Mouse (Mus musculus) neural tube, embryonic 13.5 days (tissue): Measurements from ENCODE around the gene Srebf1. TPM values are rescaled to one million over a fixed set of nuclear protein-coding genes. Genes with fewer than 3 reads are reported as not detected.
A peak's percentile ranks its signal among the peaks of the same experiment; 100 is the strongest.

Experiments used
- ATAC-seq: fragments of 200-750 bp; cut with Nextera tagmentation; 2 replicates; pipeline ENCODE4 v1.8.0; 2017; ENCODE audit warnings: low read depth, mild to moderate bottlenecking, moderate TSS enrichment, moderate library complexity
- H3K27ac ChIP-seq: fragments of 300-500 bp; sonication (generic); replicated peaks from 2 replicates; pipeline ENCODE4 v1.5.1; 2015; ENCODE audit warnings: moderate library complexity, mild to moderate bottlenecking, inconsistent platforms
- H3K27me3 ChIP-seq: fragments of 300-500 bp; sonication (generic); 2 replicates; pipeline ENCODE4 v1.6.1; 2015; ENCODE audit warnings: mild to moderate bottlenecking, inconsistent platforms
- H3K36me3 ChIP-seq: fragments of 300-500 bp; sonication (generic); 2 replicates; pipeline ENCODE4 v1.6.1; 2015; ENCODE audit warnings: mild to moderate bottlenecking, inconsistent platforms
- H3K4me1 ChIP-seq: fragments of 300-500 bp; sonication (generic); replicated peaks from 2 replicates; pipeline ENCODE4 v1.6.1; 2015; ENCODE audit warnings: inconsistent platforms
- H3K4me2 ChIP-seq: fragments of 300-500 bp; sonication (generic); 2 replicates; pipeline ENCODE4 v1.6.1; 2015; ENCODE audit warnings: inconsistent platforms, mild to moderate bottlenecking, moderate library complexity
- H3K4me3 ChIP-seq: fragments of 300-500 bp; sonication (generic); 2 replicates; pipeline ENCODE4 v1.5.1; 2015; ENCODE audit warnings: mild to moderate bottlenecking, inconsistent platforms
- H3K9ac ChIP-seq: fragments of 300-500 bp; sonication (generic); 2 replicates; pipeline ENCODE4 v1.6.1; 2015; ENCODE audit warnings: moderate library complexity, mild to moderate bottlenecking, inconsistent platforms
- H3K9me3 ChIP-seq: fragments of 300-500 bp; sonication (generic); 2 replicates; pipeline ENCODE4 v1.6.1; 2016; ENCODE audit warnings: inconsistent platforms
- WGBS: fragments of 180-500 bp; shearing (Covaris S2); methylation state at CpG from one replicate; pipeline ENCODE4 v1.1.7; 2015; 5-methylcytosine and 5-hydroxymethylcytosine counted together
- polyA plus RNA-seq: library from polyadenylated mRNA; unstranded; fragments of >200 nt; fragmentation: Nextera tagmentation; extraction: Ambion mirVana; gene quantifications from 2 replicates; pipeline ENCODE4 v1.2.1, GENCODE M21; 2015

The Srebf1 gene
- polyA plus RNA-seq, 1 experiment from 2014 or later: 38.5 TPM

GRCm38 (mm10) chr11:60253546-60253945 is 31.2 kb upstream of the Srebf1 start:
- ATAC-seq: no peak
- no peak overlapping the region for H3K4me2 ChIP-seq
- no peak overlapping the region for H3K27ac ChIP-seq
- no peaks in the 10 kb centered on the region for H3K27me3 ChIP-seq
- 98% methylated on average over 2 of the region's 2 CpGs for WGBS
- H3K4me3 ChIP-seq: no peak overlapping the region
- H3K9me3 ChIP-seq: no peaks in the 10 kb centered on the region
- H3K36me3 ChIP-seq: peaks cover 48% of the 10 kb centered on the region
- no peak overlapping the region for H3K9ac ChIP-seq
- H3K4me1 ChIP-seq: peaks cover 38% of the 10 kb centered on the region

GRCm38 (mm10) chr11:60250971-60251643 is 28.7 kb upstream of the Srebf1 start:
- Histone ChIP-seq H3K4me3 (no peak overlapping the region), H3K27me3 (no peaks in the 10 kb centered on the region), H3K27ac (no peak overlapping the region), H3K36me3 (peaks cover 33% of the 10 kb centered on the region), H3K9ac (no peak overlapping the region), H3K4me2 (no peak overlapping the region), H3K9me3 (no peaks in the 10 kb centered on the region), H3K4me1 (peaks cover 31% of the 10 kb centered on the region)
- WGBS: 62% methylated on average over 6 of the region's 6 CpGs
- no peak for ATAC-seq

GRCm38 (mm10) chr11:60249885-60250284 is 27.5 kb upstream of the Srebf1 start:
- H3K27me3 ChIP-seq: no peaks in the 10 kb centered on the region
- H3K9me3 ChIP-seq: no peaks in the 10 kb centered on the region
- ATAC-seq: no peak
- no peak overlapping the region for H3K4me3 ChIP-seq
- no peak overlapping the region for H3K4me2 ChIP-seq
- peaks cover 40% of the 10 kb centered on the region for H3K36me3 ChIP-seq
- WGBS: 88% methylated on average over 2 of the region's 2 CpGs
- peaks cover 19% of the 10 kb centered on the region for H3K4me1 ChIP-seq
- no peak overlapping the region for H3K9ac ChIP-seq
- no peak overlapping the region for H3K27ac ChIP-seq

- H3K27me3 ChIP-seq: no peaks in the 10 kb centered on the region
- H3K9ac ChIP-seq: peak overlapping the region; percentile 14; the same call in 1 of the 2 replicates
- 38% methylated on average over 13 of the region's 13 CpGs for WGBS
- H3K36me3 ChIP-seq: peaks cover 44% of the 10 kb centered on the region
- no peak overlapping the region for H3K4me2 ChIP-seq
- H3K4me1 ChIP-seq: peaks cover 15% of the 10 kb centered on the region
- H3K27ac ChIP-seq: peak overlapping the region; percentile 65
- no peak overlapping the region for H3K4me3 ChIP-seq
- H3K9me3 ChIP-seq: no peaks in the 10 kb centered on the region
- ATAC-seq: no peak
These were observed 26.4 kb upstream of the Srebf1 start for GRCm38 (mm10) chr11:60248596-60249404.

GRCm38 (mm10) chr11:60247753-60248550 is 25.6 kb upstream of the Srebf1 start:
- H3K9ac ChIP-seq: no peak overlapping the region
- H3K27me3 ChIP-seq: no peaks in the 10 kb centered on the region
- H3K4me1 ChIP-seq: peaks cover 15% of the 10 kb centered on the region
- H3K36me3 ChIP-seq: peaks cover 44% of the 10 kb centered on the region
- H3K4me2 ChIP-seq: no peak overlapping the region
- H3K9me3 ChIP-seq: no peaks in the 10 kb centered on the region
- 42% methylated on average over 5 of the region's 5 CpGs for whole genome bisulfite sequencing
- H3K4me3 ChIP-seq: no peak overlapping the region
- peak overlapping the region; percentile 65 for H3K27ac ChIP-seq
- no peak for ATAC-seq

GRCm38 (mm10) chr11:60246077-60246476 is 23.7 kb upstream of the Srebf1 start:
- Histone ChIP-seq H3K27ac (no peak overlapping the region), H3K27me3 (no peaks in the 10 kb centered on the region), H3K4me1 (peaks cover 15% of the 10 kb centered on the region), H3K9me3 (no peaks in the 10 kb centered on the region), H3K36me3 (peaks cover 50% of the 10 kb centered on the region), H3K4me3 (no peak overlapping the region), H3K9ac (no peak overlapping the region), H3K4me2 (no peak overlapping the region)
- ATAC-seq: no peak

- Histone ChIP-seq H3K9me3 (no peaks in the 10 kb centered on the region), H3K9ac (no peak overlapping the region), H3K4me3 (no peak overlapping the region), H3K27ac (no peak overlapping the region), H3K4me1 (peaks cover 15% of the 10 kb centered on the region), H3K27me3 (no peaks in the 10 kb centered on the region), H3K4me2 (no peak overlapping the region), H3K36me3 (peaks cover 56% of the 10 kb centered on the region)
- 73% methylated on average over 11 of the region's 11 CpGs for WGBS
- no peak for ATAC-seq
These were observed 22.2 kb upstream of the Srebf1 start for GRCm38 (mm10) chr11:60244503-60245143.

GRCm38 (mm10) chr11:60240509-60240908 is 18.1 kb upstream of the Srebf1 start:
- H3K27ac ChIP-seq: no peak overlapping the region
- H3K4me1 ChIP-seq: no peaks in the 10 kb centered on the region
- no peaks in the 10 kb centered on the region for H3K27me3 ChIP-seq
- no peak overlapping the region for H3K9ac ChIP-seq
- no peaks in the 10 kb centered on the region for H3K9me3 ChIP-seq
- no peak overlapping the region for H3K4me2 ChIP-seq
- WGBS: 90% methylated on average over 4 of the region's 4 CpGs
- peaks cover 79% of the 10 kb centered on the region for H3K36me3 ChIP-seq
- no peak for ATAC-seq
- H3K4me3 ChIP-seq: no peak overlapping the region

GRCm38 (mm10) chr11:60235351-60235750 is 13.0 kb upstream of the Srebf1 start:
- no peak overlapping the region for H3K27ac ChIP-seq
- 60% methylated on average over 5 of the region's 5 CpGs for WGBS

GRCm38 (mm10) chr11:60233235-60233634 is 10.9 kb upstream of the Srebf1 start:
- 60% methylated on average over 8 of the region's 8 CpGs for WGBS
- no peak for ATAC-seq
- Histone ChIP-seq H3K27ac (peak overlapping the region; percentile 62), H3K9ac (peak overlapping the region; percentile 50; the same call in 1 of the 2 replicates), H3K9me3 (no peaks in the 10 kb centered on the region), H3K36me3 (peaks cover 45% of the 10 kb centered on the region), H3K4me3 (no peak overlapping the region), H3K4me1 (peaks cover 21% of the 10 kb centered on the region), H3K27me3 (no peaks in the 10 kb centered on the region), H3K4me2 (no peak overlapping the region)

More at GRCm38 (mm10) chr11:60235351-60235750, 13.0 kb upstream of the Srebf1 start:
- H3K9me3 ChIP-seq: no peaks in the 10 kb centered on the region
- H3K9ac ChIP-seq: no peak overlapping the region
- ATAC-seq: no peak
- H3K4me1 ChIP-seq: peaks cover 21% of the 10 kb centered on the region
- H3K27me3 ChIP-seq: no peaks in the 10 kb centered on the region
- no peak overlapping the region for H3K4me3 ChIP-seq
- H3K4me2 ChIP-seq: no peak overlapping the region
- peaks cover 42% of the 10 kb centered on the region for H3K36me3 ChIP-seq

- Histone ChIP-seq H3K4me3 (no peak overlapping the region), H3K27ac (peak overlapping the region; percentile 62; the same call in 1 of the 2 replicates), H3K9ac (no peak overlapping the region), H3K4me1 (peaks cover 21% of the 10 kb centered on the region), H3K36me3 (peaks cover 41% of the 10 kb centered on the region), H3K9me3 (no peaks in the 10 kb centered on the region), H3K4me2 (no peak overlapping the region), H3K27me3 (no peaks in the 10 kb centered on the region)
- ATAC-seq: no peak
- 83% methylated on average over 14 of the region's 14 CpGs for WGBS
These were observed 10.2 kb upstream of the Srebf1 start for GRCm38 (mm10) chr11:60232441-60233058.
